Mouse (Mus musculus) kidney, postnatal 4 days (tissue): ENCODE results near the gene Olfr402.
"Not testable (repeated sequence)": the region's sequence is repeated elsewhere in the genome, so short reads cannot be mapped to it uniquely, and the experiment has no call there.

Experiments
- DNase-seq, 2 experiments: peaks; one replicate each; pipeline ENCODE4 v3.0.0; 2021; ENCODE audit warnings: mixed read lengths in 2 of 2

Gene Olfr402

GRCm38 (mm10) chr11:74153229-74153628 lies at the start of gene Olfr402:
Gene Olfr402, plus strand, starts transcription at chr11:74153529.
- DNase-seq = no peak

GRCm38 (mm10) chr11:74105066-74105465 lies 48.3 kb upstream of the Olfr402 start:
- no peak for DNase-seq

GRCm38 (mm10) chr11:74113412-74113811 lies 39.9 kb upstream of the Olfr402 start, which contains the start of gene Olfr401:
Gene Olfr401, plus strand, starts transcription at chr11:74113712.
- no peak for DNase-seq

- not testable (repeated sequence) for DNase-seq
Measured at GRCm38 (mm10) chr11:74140001-74140400, 13.3 kb upstream of the Olfr402 start.

GRCm38 (mm10) chr11:74145866-74146265 lies 7.5 kb upstream of the Olfr402 start:
- no peak for DNase-seq

GRCm38 (mm10) chr11:74168771-74169170 lies 15.4 kb downstream of the Olfr402 start:
- DNase-seq = no peak

- DNase-seq = peak; percentile 39 to 63
Measured at GRCm38 (mm10) chr11:74183168-74183567, 29.8 kb downstream of the Olfr402 start.

- no peak for DNase-seq
Measured at GRCm38 (mm10) chr11:74183745-74184144, 30.4 kb downstream of the Olfr402 start.

- no peak for DNase-seq
Measured at GRCm38 (mm10) chr11:74185949-74186348, 32.6 kb downstream of the Olfr402 start, which contains the start of gene Olfr403. Gene Olfr403, plus strand, starts transcription at chr11:74186249.
